Mouse (Mus musculus): ENCODE measurements around the gene Flt3. TPM values are rescaled to one million over a fixed set of nuclear protein-coding genes. Genes with fewer than 3 reads are reported as not detected.

The Flt3 gene
- polyA plus RNA-seq, 1 experiment, result 0.78 TPM

DNA sequence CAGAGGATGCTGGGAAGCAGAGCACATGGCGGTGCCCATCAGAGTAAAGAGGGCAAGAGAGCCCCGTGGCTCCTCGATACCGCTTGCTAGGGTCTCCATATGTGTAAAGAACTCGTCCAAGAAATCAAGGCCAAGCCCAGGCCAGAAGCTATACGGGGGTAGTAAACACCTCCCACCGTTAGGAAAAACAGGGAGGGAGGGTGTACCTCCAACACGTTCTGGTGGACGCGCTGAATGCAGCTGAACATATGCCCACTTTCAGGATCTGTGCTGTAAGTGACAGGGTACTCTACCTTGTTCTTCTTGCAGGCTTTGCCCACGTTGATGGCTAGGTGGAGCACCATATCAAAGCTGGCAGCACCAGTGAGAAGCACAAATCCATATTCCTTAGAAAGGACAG, 74.4 kb downstream of the Flt3 start:
- no peak for DNase-seq
- Histone ChIP-seq H3K4me1 (ENCODE audit: control insufficient read depth, insufficient read depth, low read length) (no peaks in the 10 kb centered on the region), H3K27ac (ENCODE audit: insufficient read depth, low read depth, low read length) (no peak overlapping the region), H3K4me3 (ENCODE audit: insufficient read depth, low read depth, low read length) (no peak overlapping the region), H3K36me3 (ENCODE audit: control insufficient read depth, insufficient read depth, low read length) (no peaks in the 10 kb centered on the region), H3K27me3 (replicated peaks; ENCODE audit: control insufficient read depth, insufficient read depth, low read length) (no peaks in the 10 kb centered on the region)
- WGBS, result 71% methylated on average over 11 of the region's 11 CpGs
- TF ChIP-seq CTCF (conservative IDR thresholded peaks at IDR 0.05; ENCODE audit: insufficient read depth, insufficient read length, low read depth, low read length) (no peak), POLR2A (IDR thresholded peaks at IDR 0.05; ENCODE audit: low read depth, low read length) (no peak)

DNA sequence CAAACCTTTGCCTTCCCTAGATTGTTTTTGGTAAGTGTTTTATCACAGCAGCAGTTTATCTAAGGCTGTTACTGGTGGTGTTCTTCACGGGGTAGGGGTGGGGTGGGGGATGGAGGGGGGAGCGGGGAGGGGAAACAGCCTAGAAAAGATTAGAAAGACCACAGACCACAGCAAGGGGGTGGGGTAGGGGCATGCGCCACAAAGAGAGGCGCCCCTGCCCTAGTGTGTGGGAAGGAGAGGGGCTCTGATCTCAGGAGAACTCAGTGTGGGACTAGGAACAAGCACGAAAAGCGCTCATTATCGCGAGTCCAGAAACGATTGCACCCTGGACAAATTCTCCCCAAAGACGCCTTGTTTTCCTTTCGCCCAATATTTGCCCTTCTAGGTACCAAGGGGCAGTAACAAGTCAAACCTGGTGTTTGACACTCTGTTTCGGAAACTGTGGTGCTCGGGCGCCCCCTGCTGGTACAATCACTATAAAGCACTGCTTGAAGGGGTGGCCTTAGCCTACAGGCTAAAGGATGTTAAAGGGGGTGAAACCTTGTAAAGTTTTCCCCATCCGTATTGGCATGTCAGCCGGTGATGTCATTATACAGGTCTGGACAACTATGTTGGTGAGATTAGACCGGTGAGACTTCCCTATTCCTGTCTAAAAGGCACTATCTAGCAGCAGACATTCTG, 76.9 kb downstream of the Flt3 start:
- Histone ChIP-seq H3K27me3 (replicated peaks; ENCODE audit: control insufficient read depth, insufficient read depth, low read length) (no peaks in the 10 kb centered on the region), H3K4me1 (ENCODE audit: control insufficient read depth, insufficient read depth, low read length) (no peaks in the 10 kb centered on the region), H3K36me3 (ENCODE audit: control insufficient read depth, insufficient read depth, low read length) (no peaks in the 10 kb centered on the region), H3K4me3 (ENCODE audit: insufficient read depth, low read depth, low read length) (no peak overlapping the region), H3K27ac (ENCODE audit: insufficient read depth, low read depth, low read length) (no peak overlapping the region)
- TF ChIP-seq POLR2A (IDR thresholded peaks at IDR 0.05; ENCODE audit: low read depth, low read length) (no peak), CTCF (conservative IDR thresholded peaks at IDR 0.05; ENCODE audit: insufficient read depth, insufficient read length, low read depth, low read length) (peak; percentile 86)
- 19% methylated on average over 17 of the region's 17 CpGs for WGBS
- peak; percentile 58 for DNase-seq

DNA sequence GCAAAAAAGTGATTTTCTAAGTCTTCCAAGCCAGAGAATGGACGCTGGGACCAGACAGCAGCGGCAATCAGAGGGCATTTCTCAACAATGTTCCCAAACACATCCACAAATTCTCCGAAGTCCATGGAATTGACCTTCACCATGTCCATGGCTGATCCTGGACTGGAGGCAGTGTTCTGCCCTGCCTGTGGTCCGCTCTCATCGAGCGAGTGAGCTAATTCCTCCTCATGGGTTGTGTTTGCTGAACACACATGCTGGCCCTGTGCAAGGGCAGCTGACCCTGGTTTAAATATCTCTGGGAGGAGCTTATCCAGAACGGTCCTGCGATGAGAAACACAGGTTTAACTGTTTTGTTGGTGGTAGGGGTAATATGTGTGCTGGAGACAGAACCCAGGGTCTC, 78.1 kb downstream of the Flt3 start, which contains the start of gene Urad:
Gene Urad (minus strand): TSS at position 258 of the 400 bp plus-strand sequence.
- no peak within 1 kb of the TSS for H3K27ac ChIP-seq (ENCODE audit: insufficient read depth, low read depth, low read length)
- no peaks in the 10 kb centered on the region for H3K4me1 ChIP-seq (ENCODE audit: control insufficient read depth, insufficient read depth, low read length)
- H3K4me3 ChIP-seq (ENCODE audit: insufficient read depth, low read depth, low read length), result no peak within 1 kb of the TSS
- no peaks in the 10 kb centered on the region for H3K36me3 ChIP-seq (ENCODE audit: control insufficient read depth, insufficient read depth, low read length)
- 71% methylated on average over 8 of the region's 8 CpGs for WGBS
- no peak for TF ChIP-seq CTCF (conservative IDR thresholded peaks at IDR 0.05; ENCODE audit: insufficient read depth, insufficient read length, low read depth, low read length)
- TF ChIP-seq POLR2A (IDR thresholded peaks at IDR 0.05; ENCODE audit: low read depth, low read length), result no peak
- no peaks in the 10 kb centered on the region for H3K27me3 ChIP-seq (replicated peaks; ENCODE audit: control insufficient read depth, insufficient read depth, low read length)
- no peak for DNase-seq

DNA sequence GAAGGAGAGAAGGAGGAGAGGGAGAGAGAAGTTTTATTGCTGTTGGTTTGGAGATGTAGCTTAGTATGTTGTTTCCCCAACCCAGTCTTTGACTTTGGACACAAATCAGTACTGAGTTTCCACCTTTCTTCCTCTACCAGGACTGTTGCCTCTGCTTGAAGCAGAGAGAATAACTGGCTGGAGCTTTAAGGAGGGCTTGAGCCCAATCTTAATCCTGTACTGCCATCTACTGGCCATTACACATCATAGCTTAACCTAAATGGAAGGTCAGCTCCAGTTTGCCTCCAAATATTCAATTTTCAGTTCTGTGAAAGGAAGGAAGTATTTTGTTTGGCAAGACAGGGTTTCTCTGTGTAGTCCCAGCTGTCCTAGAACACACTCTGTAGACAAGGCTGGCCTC, 80.6 kb downstream of the Flt3 start:
- no peaks in the 10 kb centered on the region for H3K4me1 ChIP-seq (ENCODE audit: control insufficient read depth, insufficient read depth, low read length)
- H3K27me3 ChIP-seq (replicated peaks; ENCODE audit: control insufficient read depth, insufficient read depth, low read length), result no peaks in the 10 kb centered on the region
- H3K36me3 ChIP-seq (ENCODE audit: control insufficient read depth, insufficient read depth, low read length), result no peaks in the 10 kb centered on the region
- DNase-seq, result peak; percentile 63
- no peak overlapping the region for H3K27ac ChIP-seq (ENCODE audit: insufficient read depth, low read depth, low read length)
- H3K4me3 ChIP-seq (ENCODE audit: insufficient read depth, low read depth, low read length), result no peak overlapping the region
- peak; percentile 47 for TF ChIP-seq CTCF (conservative IDR thresholded peaks at IDR 0.05; ENCODE audit: insufficient read depth, insufficient read length, low read depth, low read length)
- no peak for TF ChIP-seq POLR2A (IDR thresholded peaks at IDR 0.05; ENCODE audit: low read depth, low read length)

DNA sequence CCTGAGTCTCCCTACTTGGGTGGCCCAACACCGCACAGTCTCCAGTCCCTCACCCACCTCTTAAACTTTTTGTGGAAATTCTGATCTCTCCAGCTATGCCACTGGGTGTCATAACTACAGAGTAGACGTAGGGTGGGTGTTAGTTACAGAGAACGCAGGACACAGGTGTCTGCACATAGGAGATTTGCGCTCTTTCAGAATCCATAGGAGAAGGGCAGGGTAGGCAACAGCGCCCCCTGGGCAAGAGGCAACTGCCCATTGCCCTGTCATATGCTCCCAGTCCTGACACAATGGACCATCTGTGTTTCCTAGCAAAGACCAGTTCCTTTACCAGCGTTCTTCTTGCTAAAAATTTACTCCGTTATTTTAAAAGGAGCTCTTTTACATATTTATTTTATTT, 82.3 kb downstream of the Flt3 start:
- Histone ChIP-seq H3K36me3 (ENCODE audit: control insufficient read depth, insufficient read depth, low read length) (no peaks in the 10 kb centered on the region), H3K4me3 (ENCODE audit: insufficient read depth, low read depth, low read length) (no peak overlapping the region), H3K27me3 (replicated peaks; ENCODE audit: control insufficient read depth, insufficient read depth, low read length) (no peaks in the 10 kb centered on the region), H3K4me1 (ENCODE audit: control insufficient read depth, insufficient read depth, low read length) (no peaks in the 10 kb centered on the region), H3K27ac (ENCODE audit: insufficient read depth, low read depth, low read length) (no peak overlapping the region)
- WGBS, result 41% methylated on average over 7 of the region's 7 CpGs
- peak; percentile 50 for TF ChIP-seq CTCF (conservative IDR thresholded peaks at IDR 0.05; ENCODE audit: insufficient read depth, insufficient read length, low read depth, low read length)
- no peak for TF ChIP-seq POLR2A (IDR thresholded peaks at IDR 0.05; ENCODE audit: low read depth, low read length)
- DNase-seq, result no peak

DNA sequence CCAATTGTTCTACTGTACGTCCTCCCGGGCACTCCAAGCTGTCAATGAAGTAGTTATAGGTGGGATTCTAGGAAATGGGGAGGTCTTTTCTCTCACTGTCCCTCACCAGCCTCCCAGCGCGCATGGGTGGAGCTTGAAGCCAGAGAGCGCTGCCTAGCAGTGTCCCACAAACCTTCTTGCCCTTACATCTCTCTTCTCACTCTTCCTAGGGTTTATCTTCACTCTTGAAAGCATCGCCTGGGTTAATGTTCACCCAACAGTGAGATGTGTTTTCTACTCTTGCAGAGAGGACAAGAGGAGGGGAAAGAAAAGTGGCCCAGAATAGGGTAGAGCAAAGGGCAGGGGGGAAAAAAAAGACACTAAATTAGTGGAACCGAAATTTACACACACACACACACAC, 83.0 kb downstream of the Flt3 start:
- H3K4me3 ChIP-seq (ENCODE audit: insufficient read depth, low read depth, low read length), result no peak overlapping the region
- DNase-seq, result no peak
- no peaks in the 10 kb centered on the region for H3K27me3 ChIP-seq (replicated peaks; ENCODE audit: control insufficient read depth, insufficient read depth, low read length)
- no peak overlapping the region for H3K27ac ChIP-seq (ENCODE audit: insufficient read depth, low read depth, low read length)
- no peaks in the 10 kb centered on the region for H3K4me1 ChIP-seq (ENCODE audit: control insufficient read depth, insufficient read depth, low read length)
- TF ChIP-seq POLR2A (IDR thresholded peaks at IDR 0.05; ENCODE audit: low read depth, low read length), result no peak
- TF ChIP-seq CTCF (conservative IDR thresholded peaks at IDR 0.05; ENCODE audit: insufficient read depth, insufficient read length, low read depth, low read length), result no peak
- H3K36me3 ChIP-seq (ENCODE audit: control insufficient read depth, insufficient read depth, low read length), result no peaks in the 10 kb centered on the region
- 9% methylated on average over 7 of the region's 7 CpGs for WGBS

DNA sequence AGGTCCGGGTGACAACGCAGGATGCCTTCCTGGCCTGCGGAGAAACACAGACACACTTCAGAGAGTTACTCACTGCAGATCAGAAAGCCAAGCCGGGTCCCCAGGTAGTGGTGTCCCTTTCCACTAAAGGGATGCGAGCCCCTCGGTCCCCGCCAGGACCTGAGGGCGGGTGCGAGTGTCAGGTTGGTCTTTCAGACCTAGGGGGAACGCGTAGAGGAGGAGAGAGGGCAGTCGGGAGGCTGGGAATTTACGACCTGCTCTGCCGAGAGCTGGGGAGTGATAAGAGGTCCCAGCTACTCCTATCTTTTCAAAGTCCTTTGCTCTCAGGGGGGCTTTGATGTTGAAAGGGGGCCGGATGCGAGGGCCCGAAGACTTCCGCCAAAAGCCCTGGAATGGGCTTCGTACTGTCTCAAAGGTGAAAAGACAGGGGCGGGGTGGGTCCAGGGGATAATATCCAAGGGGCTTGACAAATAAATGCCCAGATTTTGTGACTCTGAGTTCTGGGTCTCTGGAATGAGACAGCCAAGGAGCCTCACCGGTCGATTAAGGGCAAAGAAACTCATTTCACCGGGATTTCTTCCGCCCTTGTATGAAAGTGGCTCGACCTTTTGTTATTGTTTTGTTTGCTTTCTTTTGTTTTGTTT, 84.7 kb downstream of the Flt3 start:
- Histone ChIP-seq H3K27ac (ENCODE audit: insufficient read depth, low read depth, low read length) (no peak overlapping the region), H3K27me3 (replicated peaks; ENCODE audit: control insufficient read depth, insufficient read depth, low read length) (no peaks in the 10 kb centered on the region), H3K36me3 (ENCODE audit: control insufficient read depth, insufficient read depth, low read length) (no peaks in the 10 kb centered on the region), H3K4me3 (ENCODE audit: insufficient read depth, low read depth, low read length) (no peak overlapping the region), H3K4me1 (ENCODE audit: control insufficient read depth, insufficient read depth, low read length) (no peaks in the 10 kb centered on the region)
- TF ChIP-seq POLR2A (IDR thresholded peaks at IDR 0.05; ENCODE audit: low read depth, low read length) (no peak), CTCF (conservative IDR thresholded peaks at IDR 0.05; ENCODE audit: insufficient read depth, insufficient read length, low read depth, low read length) (no peak)
- WGBS, result 5% methylated on average over 25 of the region's 25 CpGs
- no peak for DNase-seq

Measured in kidney, adult 2 months (tissue).